Mouse (Mus musculus): Measurements from ENCODE around the gene Tec. TPM values are rescaled to one million over a fixed set of nuclear protein-coding genes. Genes with fewer than 3 reads are reported as not detected.
A peak's percentile ranks its signal among the peaks of the same experiment; 100 is the strongest.

Gene Tec
- 2.6 and 3.2 TPM in 2 replicates for polyA plus RNA-seq (2014; fragmentation: Nextera tagmentation; extraction: Ambion mirVana)

DNA sequence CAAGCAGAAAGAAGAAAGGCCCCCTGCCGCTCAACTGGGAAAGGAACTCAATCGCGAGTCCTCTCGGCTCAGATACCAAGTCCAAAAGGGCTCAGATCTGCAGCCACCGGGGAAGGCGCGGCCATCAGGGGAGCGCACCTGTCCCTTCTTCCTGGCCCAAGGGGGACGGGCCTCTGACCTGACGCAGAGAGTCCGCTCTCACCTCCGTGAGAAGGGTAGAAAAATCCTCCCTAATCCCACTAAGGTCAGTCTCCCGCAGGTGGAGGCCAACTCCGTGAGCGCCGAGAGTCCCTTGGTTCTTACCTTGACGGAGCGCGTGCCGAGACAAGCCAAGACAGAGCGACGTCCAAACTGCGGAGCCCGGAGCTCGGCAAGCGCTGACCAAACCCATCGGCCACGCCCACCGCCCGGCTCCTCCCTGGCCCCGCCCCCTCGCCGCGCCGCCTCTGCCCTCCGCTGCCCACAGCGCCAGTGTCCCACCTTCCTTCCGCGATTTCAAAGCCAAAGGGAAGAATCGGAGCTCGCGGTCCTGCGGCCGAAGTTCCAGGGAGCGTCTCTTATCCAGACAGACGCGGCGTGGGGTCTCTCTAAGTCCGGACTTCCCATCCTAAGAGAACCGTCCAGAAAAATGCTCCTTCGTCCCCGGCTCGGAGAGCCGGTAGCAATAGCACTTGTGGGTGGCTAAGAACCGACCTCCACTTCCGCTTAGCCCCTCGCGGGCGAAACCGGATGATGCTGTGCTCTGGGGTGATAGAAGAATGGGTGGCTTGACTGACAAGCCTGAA, at the start of gene Tec:
TSS of gene Tec (minus strand) at position 393 of the 785 bp plus-strand sequence.
- Histone ChIP-seq H3K36me3 (replicated peaks; ENCODE audit: control insufficient read depth, insufficient read depth, low read depth, low read length) (no peaks in the 10 kb centered on the region), H3K4me1 (ENCODE audit: control insufficient read depth, insufficient read depth, low read length) (no peaks in the 10 kb centered on the region), H3K9ac (replicated peaks; ENCODE audit: low read length) (peak within 1 kb of the TSS; percentile 48), H3K27me3 (ENCODE audit: control insufficient read depth, insufficient read depth, low read length) (peaks cover 14% of the 10 kb centered on the region), H3K27ac (replicated peaks; ENCODE audit: low read depth, low read length) (no peak within 1 kb of the TSS), H3K4me3 (ENCODE audit: low read depth, low read length) (peak within 1 kb of the TSS; percentile 48), H3K9me3 (replicated peaks; ENCODE audit: control insufficient read depth, low read length) (no peaks in the 10 kb centered on the region), H3K4me2 (ENCODE audit: low read depth, low read length) (peak within 1 kb of the TSS; percentile 79)
- under 1% methylated on average over 59 of the region's 60 CpGs for WGBS
- peak; percentile 90 for DNase-seq (ENCODE audit: low spot score)
- ATAC-seq (replicated peaks; ENCODE audit: insufficient number of reproducible peaks, low FRiP score, low TSS enrichment, low read depth) = peak; percentile 91

- H3K4me2 ChIP-seq (ENCODE audit: low read depth, low read length) = no peak overlapping the region
- H3K9ac ChIP-seq (replicated peaks; ENCODE audit: low read length) = no peak overlapping the region
- WGBS = 61% methylated on average over 1 of the region's 1 CpGs
These were observed 48.6 kb upstream of the Tec start for GRCm38 (mm10) chr5:72916851-72917250.

GRCm38 (mm10) chr5:72916048-72916447, 47.8 kb upstream of the Tec start:
- no peak for ATAC-seq (replicated peaks; ENCODE audit: insufficient number of reproducible peaks, low FRiP score, low TSS enrichment, low read depth)
- Histone ChIP-seq H3K4me3 (ENCODE audit: low read depth, low read length) (peak overlapping the region; percentile 97), H3K9me3 (replicated peaks; ENCODE audit: control insufficient read depth, low read length) (no peaks in the 10 kb centered on the region), H3K9ac (replicated peaks; ENCODE audit: low read length) (peak overlapping the region; percentile 99), H3K27ac (replicated peaks; ENCODE audit: low read depth, low read length) (no peak overlapping the region), H3K4me1 (ENCODE audit: control insufficient read depth, insufficient read depth, low read length) (no peaks in the 10 kb centered on the region), H3K4me2 (ENCODE audit: low read depth, low read length) (peak overlapping the region; percentile 76), H3K27me3 (ENCODE audit: control insufficient read depth, insufficient read depth, low read length) (no peaks in the 10 kb centered on the region), H3K36me3 (replicated peaks; ENCODE audit: control insufficient read depth, insufficient read depth, low read depth, low read length) (no peaks in the 10 kb centered on the region)
- DNase-seq (ENCODE audit: low spot score) = peak; percentile 8
- 51% methylated on average over 4 of the region's 4 CpGs for whole genome bisulfite sequencing

More at GRCm38 (mm10) chr5:72916851-72917250, 48.6 kb upstream of the Tec start:
- ATAC-seq (replicated peaks; ENCODE audit: insufficient number of reproducible peaks, low FRiP score, low TSS enrichment, low read depth) = no peak
- no peaks in the 10 kb centered on the region for H3K9me3 ChIP-seq (replicated peaks; ENCODE audit: control insufficient read depth, low read length)
- no peaks in the 10 kb centered on the region for H3K27me3 ChIP-seq (ENCODE audit: control insufficient read depth, insufficient read depth, low read length)
- no peak overlapping the region for H3K27ac ChIP-seq (replicated peaks; ENCODE audit: low read depth, low read length)
- H3K4me3 ChIP-seq (ENCODE audit: low read depth, low read length) = no peak overlapping the region
- no peaks in the 10 kb centered on the region for H3K4me1 ChIP-seq (ENCODE audit: control insufficient read depth, insufficient read depth, low read length)
- no peaks in the 10 kb centered on the region for H3K36me3 ChIP-seq (replicated peaks; ENCODE audit: control insufficient read depth, insufficient read depth, low read depth, low read length)
- no peak for DNase-seq (ENCODE audit: low spot score)

- peak; percentile 66 for ATAC-seq (replicated peaks; ENCODE audit: insufficient number of reproducible peaks, low FRiP score, low TSS enrichment, low read depth)
- Histone ChIP-seq H3K27me3 (ENCODE audit: control insufficient read depth, insufficient read depth, low read length) (no peaks in the 10 kb centered on the region), H3K4me1 (ENCODE audit: control insufficient read depth, insufficient read depth, low read length) (no peaks in the 10 kb centered on the region), H3K4me2 (ENCODE audit: low read depth, low read length) (peak overlapping the region; percentile 76), H3K9me3 (replicated peaks; ENCODE audit: control insufficient read depth, low read length) (no peaks in the 10 kb centered on the region), H3K36me3 (replicated peaks; ENCODE audit: control insufficient read depth, insufficient read depth, low read depth, low read length) (no peaks in the 10 kb centered on the region), H3K27ac (replicated peaks; ENCODE audit: low read depth, low read length) (peak overlapping the region; percentile 96), H3K4me3 (ENCODE audit: low read depth, low read length) (peak overlapping the region; percentile 97), H3K9ac (replicated peaks; ENCODE audit: low read length) (peak overlapping the region; percentile 99)
- under 1% methylated on average over 63 of the region's 66 CpGs for WGBS
- peak; percentile 57 for DNase-seq (ENCODE audit: low spot score)
These were observed 46.6 kb upstream of the Tec start for GRCm38 (mm10) chr5:72914633-72915561.

DNA sequence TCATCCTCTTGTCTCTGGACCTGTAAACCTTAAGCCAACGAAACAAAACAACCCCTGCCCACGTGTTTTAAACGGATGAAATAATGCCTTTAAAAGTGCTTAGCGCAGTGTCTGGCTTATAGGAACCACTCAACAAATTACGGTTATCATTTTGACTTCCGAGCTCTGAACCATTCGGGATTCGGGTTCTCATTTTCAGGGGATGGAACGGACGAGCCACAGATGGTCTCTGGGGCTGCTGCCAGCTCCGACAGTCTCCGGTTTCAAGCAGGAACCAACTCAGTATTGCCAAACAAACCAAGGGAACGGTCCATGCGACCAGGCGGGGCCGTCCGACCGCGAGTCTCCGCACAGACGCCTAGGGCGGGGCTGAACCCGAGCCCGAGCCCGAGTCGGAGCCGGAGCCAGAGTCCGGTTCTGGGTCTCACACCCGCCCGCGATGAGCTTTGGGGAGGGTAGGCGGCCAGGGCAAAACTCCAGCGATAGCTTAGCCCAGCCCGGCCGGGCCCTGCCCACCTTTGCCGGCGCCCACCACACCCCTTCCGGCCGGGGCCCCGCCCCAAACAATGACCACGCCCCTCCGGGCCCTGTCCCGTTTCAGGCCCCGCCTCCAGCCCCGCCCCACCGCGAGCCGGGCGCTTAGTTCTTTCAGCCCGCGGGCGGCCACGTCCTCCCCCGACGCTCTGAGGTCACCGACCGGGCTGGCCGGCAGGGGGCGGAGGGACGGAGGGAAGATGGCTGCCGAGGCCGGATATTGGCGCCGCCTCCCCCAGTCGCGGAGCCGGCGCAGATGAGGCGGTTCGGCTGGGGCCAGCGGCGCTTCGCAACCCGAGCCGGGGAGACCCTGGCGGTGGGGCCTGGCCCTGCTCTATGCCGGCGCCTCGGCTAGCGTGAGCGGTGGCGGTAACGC, 45.6 kb upstream of the Tec start, which contains the start of gene Slain2:
TSS of gene Slain2 (plus strand) at position 657 of the 910 bp plus-strand sequence.
- DNase-seq (ENCODE audit: low spot score) (peak; percentile 99), ATAC-seq (replicated peaks; ENCODE audit: insufficient number of reproducible peaks, low FRiP score, low TSS enrichment, low read depth) (peak; percentile 95)
- Histone ChIP-seq H3K36me3 (replicated peaks; ENCODE audit: control insufficient read depth, insufficient read depth, low read depth, low read length) (no peaks in the 10 kb centered on the region), H3K4me2 (ENCODE audit: low read depth, low read length) (peak within 1 kb of the TSS; percentile 76), H3K4me3 (ENCODE audit: low read depth, low read length) (peak within 1 kb of the TSS; percentile 97), H3K27me3 (ENCODE audit: control insufficient read depth, insufficient read depth, low read length) (no peaks in the 10 kb centered on the region), H3K4me1 (ENCODE audit: control insufficient read depth, insufficient read depth, low read length) (no peaks in the 10 kb centered on the region), H3K9ac (replicated peaks; ENCODE audit: low read length) (peak within 1 kb of the TSS; percentile 99), H3K27ac (replicated peaks; ENCODE audit: low read depth, low read length) (peak within 1 kb of the TSS; percentile 96), H3K9me3 (replicated peaks; ENCODE audit: control insufficient read depth, low read length) (no peaks in the 10 kb centered on the region)
- under 1% methylated on average over 78 of the region's 83 CpGs for WGBS

- no peak for ATAC-seq (replicated peaks; ENCODE audit: insufficient number of reproducible peaks, low FRiP score, low TSS enrichment, low read depth)
- H3K9ac ChIP-seq (replicated peaks; ENCODE audit: low read length) = no peak overlapping the region
- no peaks in the 10 kb centered on the region for H3K27me3 ChIP-seq (ENCODE audit: control insufficient read depth, insufficient read depth, low read length)
- H3K4me1 ChIP-seq (ENCODE audit: control insufficient read depth, insufficient read depth, low read length) = no peaks in the 10 kb centered on the region
- no peak for DNase-seq (ENCODE audit: low spot score)
- no peak overlapping the region for H3K4me2 ChIP-seq (ENCODE audit: low read depth, low read length)
- no peaks in the 10 kb centered on the region for H3K9me3 ChIP-seq (replicated peaks; ENCODE audit: control insufficient read depth, low read length)
- no peaks in the 10 kb centered on the region for H3K36me3 ChIP-seq (replicated peaks; ENCODE audit: control insufficient read depth, insufficient read depth, low read depth, low read length)
- H3K4me3 ChIP-seq (ENCODE audit: low read depth, low read length) = no peak overlapping the region
- 88% methylated on average over 3 of the region's 3 CpGs for WGBS
- no peak overlapping the region for H3K27ac ChIP-seq (replicated peaks; ENCODE audit: low read depth, low read length)
These were observed 43.0 kb upstream of the Tec start for GRCm38 (mm10) chr5:72911284-72911683.

DNA sequence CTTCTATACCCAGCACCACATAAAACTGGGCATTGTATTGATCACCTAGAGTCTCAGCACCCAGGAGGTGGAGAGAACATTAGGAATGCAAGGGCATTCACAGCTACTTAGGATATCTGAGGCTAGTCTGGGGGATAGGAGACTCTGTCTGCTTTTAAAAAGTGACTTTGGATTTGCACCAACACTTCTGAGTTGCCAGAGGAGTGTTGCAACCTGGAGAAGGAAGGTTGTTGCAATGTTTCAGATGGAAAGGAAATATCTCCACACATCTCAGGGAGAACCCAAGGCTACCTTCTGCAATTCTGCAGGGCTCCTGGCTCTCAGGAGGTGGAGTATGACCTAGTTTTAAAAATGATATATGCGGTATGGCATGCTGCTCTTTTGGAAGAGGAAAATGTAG, 42.1 kb upstream of the Tec start:
- H3K9me3 ChIP-seq (replicated peaks; ENCODE audit: control insufficient read depth, low read length) = no peaks in the 10 kb centered on the region
- H3K9ac ChIP-seq (replicated peaks; ENCODE audit: low read length) = no peak overlapping the region
- no peak overlapping the region for H3K4me2 ChIP-seq (ENCODE audit: low read depth, low read length)
- no peaks in the 10 kb centered on the region for H3K27me3 ChIP-seq (ENCODE audit: control insufficient read depth, insufficient read depth, low read length)
- no peaks in the 10 kb centered on the region for H3K4me1 ChIP-seq (ENCODE audit: control insufficient read depth, insufficient read depth, low read length)
- no peak for DNase-seq (ENCODE audit: low spot score)
- H3K4me3 ChIP-seq (ENCODE audit: low read depth, low read length) = no peak overlapping the region
- WGBS = 87% methylated on average over 1 of the region's 1 CpGs
- no peak for ATAC-seq (replicated peaks; ENCODE audit: insufficient number of reproducible peaks, low FRiP score, low TSS enrichment, low read depth)
- H3K27ac ChIP-seq (replicated peaks; ENCODE audit: low read depth, low read length) = no peak overlapping the region
- no peaks in the 10 kb centered on the region for H3K36me3 ChIP-seq (replicated peaks; ENCODE audit: control insufficient read depth, insufficient read depth, low read depth, low read length)

Data from embryonic facial prominence, embryonic 11.5 days (tissue).